Mouse (Mus musculus): ENCODE results near the gene Cirbp. TPM values are rescaled to one million over a fixed set of nuclear protein-coding genes. Genes with fewer than 3 reads are reported as not detected.

The Cirbp gene
- polyA plus RNA-seq (2015; fragmentation: Nextera tagmentation; extraction: Ambion mirVana) = 222 and 228 TPM in 2 replicates

GRCm38 (mm10) chr10:80165392-80166128, at the start of gene Cirbp:
Cirbp (plus strand) TSS chr10:80165985.
- WGBS = 18% methylated on average over 20 of the region's 20 CpGs
- Histone ChIP-seq H3K4me1 (replicated peaks; ENCODE audit: control insufficient read depth, insufficient read depth, low read length) (peaks cover 23% of the 10 kb centered on the region), H3K9ac (ENCODE audit: low read depth, low read length) (peak within 1 kb of the TSS; percentile 46)

GRCm38 (mm10) chr10:80116563-80116926, 49.2 kb upstream of the Cirbp start:
- Histone ChIP-seq H3K36me3 (ENCODE audit: control insufficient read depth, insufficient read depth) (peaks cover 12% of the 10 kb centered on the region), H3K27ac (ENCODE audit: low read depth, low read length) (peak overlapping the region; percentile 41; the same call in 1 of the 2 replicates), H3K27me3 (replicated peaks; ENCODE audit: control insufficient read depth, insufficient read depth, low read length) (no peaks in the 10 kb centered on the region), H3K4me3 (ENCODE audit: low read depth, low read length) (peak overlapping the region; percentile 90), H3K4me2 (replicated peaks; ENCODE audit: low read depth) (peak overlapping the region; percentile 87), H3K9ac (ENCODE audit: low read depth, low read length) (peak overlapping the region; percentile 82), H3K9me3 (ENCODE audit: control insufficient read depth) (no peaks in the 10 kb centered on the region), H3K4me1 (replicated peaks; ENCODE audit: control insufficient read depth, insufficient read depth, low read length) (no peaks in the 10 kb centered on the region; the same call in 1 of the 2 replicates)
- no peak for ATAC-seq
- under 1% methylated on average over 27 of the region's 27 CpGs for WGBS
- no peak for TF ChIP-seq CTCF (IDR thresholded peaks at IDR 0.05; ENCODE audit: low read depth)

More at GRCm38 (mm10) chr10:80165392-80166128, at the start of gene Cirbp:
- H3K27ac ChIP-seq (ENCODE audit: low read depth, low read length) = peak within 1 kb of the TSS; percentile 60
- peaks cover 14% of the 10 kb centered on the region for H3K36me3 ChIP-seq (ENCODE audit: control insufficient read depth, insufficient read depth)
- H3K27me3 ChIP-seq (replicated peaks; ENCODE audit: control insufficient read depth, insufficient read depth, low read length) = no peaks in the 10 kb centered on the region
- H3K4me2 ChIP-seq (replicated peaks; ENCODE audit: low read depth) = peak within 1 kb of the TSS; percentile 82
- no peak for ATAC-seq
- no peaks in the 10 kb centered on the region for H3K9me3 ChIP-seq (ENCODE audit: control insufficient read depth)
- no peak for TF ChIP-seq CTCF (IDR thresholded peaks at IDR 0.05; ENCODE audit: low read depth)
- H3K4me3 ChIP-seq (ENCODE audit: low read depth, low read length) = peak within 1 kb of the TSS; percentile 37

- Histone ChIP-seq H3K27ac (ENCODE audit: low read depth, low read length) (peak overlapping the region; percentile 41; the same call in 1 of the 2 replicates), H3K4me2 (replicated peaks; ENCODE audit: low read depth) (peak overlapping the region; percentile 87), H3K9ac (ENCODE audit: low read depth, low read length) (peak overlapping the region; percentile 82), H3K36me3 (ENCODE audit: control insufficient read depth, insufficient read depth) (peaks cover 18% of the 10 kb centered on the region), H3K4me1 (replicated peaks; ENCODE audit: control insufficient read depth, insufficient read depth, low read length) (no peaks in the 10 kb centered on the region; the same call in 1 of the 2 replicates), H3K4me3 (ENCODE audit: low read depth, low read length) (peak overlapping the region; percentile 90), H3K9me3 (ENCODE audit: control insufficient read depth) (no peaks in the 10 kb centered on the region), H3K27me3 (replicated peaks; ENCODE audit: control insufficient read depth, insufficient read depth, low read length) (no peaks in the 10 kb centered on the region)
- ATAC-seq = no peak
- peak; percentile 42 for TF ChIP-seq CTCF (IDR thresholded peaks at IDR 0.05; ENCODE audit: low read depth)
- WGBS = 1% methylated on average over 30 of the region's 30 CpGs
These were observed 48.7 kb upstream of the Cirbp start for GRCm38 (mm10) chr10:80116927-80117691.

GRCm38 (mm10) chr10:80117736-80118135, 48.0 kb upstream of the Cirbp start:
- peaks cover 19% of the 10 kb centered on the region for H3K36me3 ChIP-seq (ENCODE audit: control insufficient read depth, insufficient read depth)
- peak overlapping the region; percentile 41; the same call in 1 of the 2 replicates for H3K27ac ChIP-seq (ENCODE audit: low read depth, low read length)
- TF ChIP-seq CTCF (IDR thresholded peaks at IDR 0.05; ENCODE audit: low read depth) = no peak
- H3K4me3 ChIP-seq (ENCODE audit: low read depth, low read length) = peak overlapping the region; percentile 90
- no peak for ATAC-seq
- peak overlapping the region; percentile 87 for H3K4me2 ChIP-seq (replicated peaks; ENCODE audit: low read depth)
- 18% methylated on average over 1 of the region's 1 CpGs for WGBS
- H3K9me3 ChIP-seq (ENCODE audit: control insufficient read depth) = no peaks in the 10 kb centered on the region
- no peaks in the 10 kb centered on the region for H3K27me3 ChIP-seq (replicated peaks; ENCODE audit: control insufficient read depth, insufficient read depth, low read length)
- no peaks in the 10 kb centered on the region; the same call in 1 of the 2 replicates for H3K4me1 ChIP-seq (replicated peaks; ENCODE audit: control insufficient read depth, insufficient read depth, low read length)
- H3K9ac ChIP-seq (ENCODE audit: low read depth, low read length) = no peak overlapping the region

GRCm38 (mm10) chr10:80118552-80118951, 47.2 kb upstream of the Cirbp start:
- Histone ChIP-seq H3K4me2 (replicated peaks; ENCODE audit: low read depth) (peak overlapping the region; percentile 87), H3K27ac (ENCODE audit: low read depth, low read length) (no peak overlapping the region; the same call in 1 of the 2 replicates), H3K9ac (ENCODE audit: low read depth, low read length) (no peak overlapping the region), H3K9me3 (ENCODE audit: control insufficient read depth) (no peaks in the 10 kb centered on the region), H3K4me3 (ENCODE audit: low read depth, low read length) (no peak overlapping the region), H3K4me1 (replicated peaks; ENCODE audit: control insufficient read depth, insufficient read depth, low read length) (no peaks in the 10 kb centered on the region; the same call in 1 of the 2 replicates), H3K36me3 (ENCODE audit: control insufficient read depth, insufficient read depth) (peaks cover 19% of the 10 kb centered on the region), H3K27me3 (replicated peaks; ENCODE audit: control insufficient read depth, insufficient read depth, low read length) (no peaks in the 10 kb centered on the region)
- no peak for TF ChIP-seq CTCF (IDR thresholded peaks at IDR 0.05; ENCODE audit: low read depth)
- 79% methylated on average over 6 of the region's 6 CpGs for WGBS
- no peak for ATAC-seq

GRCm38 (mm10) chr10:80120146-80120545, 45.6 kb upstream of the Cirbp start:
- TF ChIP-seq CTCF (IDR thresholded peaks at IDR 0.05; ENCODE audit: low read depth) = no peak
- H3K4me1 ChIP-seq (replicated peaks; ENCODE audit: control insufficient read depth, insufficient read depth, low read length) = no peaks in the 10 kb centered on the region; the same call in 1 of the 2 replicates
- ATAC-seq = no peak
- H3K4me3 ChIP-seq (ENCODE audit: low read depth, low read length) = no peak overlapping the region
- H3K4me2 ChIP-seq (replicated peaks; ENCODE audit: low read depth) = no peak overlapping the region
- no peak overlapping the region for H3K27ac ChIP-seq (ENCODE audit: low read depth, low read length)
- H3K9ac ChIP-seq (ENCODE audit: low read depth, low read length) = no peak overlapping the region
- 53% methylated on average over 2 of the region's 2 CpGs for WGBS
- H3K27me3 ChIP-seq (replicated peaks; ENCODE audit: control insufficient read depth, insufficient read depth, low read length) = no peaks in the 10 kb centered on the region
- H3K36me3 ChIP-seq (ENCODE audit: control insufficient read depth, insufficient read depth) = peaks cover 33% of the 10 kb centered on the region
- no peaks in the 10 kb centered on the region for H3K9me3 ChIP-seq (ENCODE audit: control insufficient read depth)
